Comparison of ENCODE assay signal across 16 mouse cellular contexts in the genomic region with DNA sequence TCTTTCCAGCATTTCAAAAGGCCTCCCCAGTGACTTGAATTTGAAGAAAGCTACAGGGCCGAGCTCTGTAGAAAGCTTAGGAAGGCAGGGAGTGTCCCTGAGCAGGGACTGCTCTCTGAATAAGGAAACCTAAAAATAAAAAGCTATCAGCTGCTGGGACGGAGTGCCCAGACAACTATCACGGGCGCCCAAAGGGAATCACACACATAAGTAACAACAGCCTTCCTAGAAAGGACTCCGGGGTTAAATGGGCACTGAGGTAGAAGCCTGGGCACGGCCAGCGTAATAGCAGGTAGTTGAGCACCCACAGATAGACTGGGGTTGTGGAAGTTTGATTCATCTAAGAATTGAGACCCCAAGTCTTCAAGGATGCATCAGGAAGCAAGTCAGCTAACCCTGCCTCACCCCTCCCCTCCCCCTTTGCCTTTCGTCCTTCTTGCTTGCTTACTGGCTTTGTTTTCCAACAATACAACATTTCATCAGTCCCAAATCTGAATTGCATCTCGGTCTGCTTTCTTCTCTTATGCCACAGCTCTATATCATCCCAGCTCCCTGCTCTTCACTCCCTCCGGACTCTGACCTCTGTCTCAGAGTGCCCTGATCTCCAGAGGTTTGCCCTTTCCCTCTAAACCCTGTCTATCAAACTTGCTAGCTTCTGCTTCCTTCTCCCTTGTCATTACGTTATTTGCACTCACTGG.
DNase-seq lines count a peak whose midpoint lies in the region; ATAC-seq lines count a peak whose summit lies in the region.
"Had no signal": no experiment of that assay in that cellular context is flagged by ENCODE, and none has a peak within 500 bp of the region (broad histone marks: within the 10 kb centered on the region; RNA-seq: fewer than 3 reads in every experiment).

No protein-coding gene starts in this region.

- no peaks in the 10 kb centered on the region for H3K9me3 ChIP-seq in hindbrain, embryonic 11.5 days (ENCODE audit: control insufficient read depth, low read length)
- H3K9me3 ChIP-seq in hindbrain, embryonic 14.5 days (ENCODE audit: control insufficient read depth, low read length): no peaks in the 10 kb centered on the region
- no peaks in the 10 kb centered on the region for H3K9me3 ChIP-seq in heart, embryonic 12.5 days (replicated peaks)
- no peaks in the 10 kb centered on the region for H3K9me3 ChIP-seq in midbrain, embryonic 13.5 days
- H3K9me3 ChIP-seq: embryonic facial prominence, embryonic 13.5 days; limb, embryonic 15.5 days; stomach, embryonic 15.5 days had no signal

- no peak overlapping the region for H3K9ac ChIP-seq in hindbrain, embryonic 11.5 days (ENCODE audit: low read depth, low read length)
- H3K9ac ChIP-seq in hindbrain, embryonic 14.5 days: no peak overlapping the region
- no peak overlapping the region for H3K9ac ChIP-seq in heart, embryonic 12.5 days
- no peak overlapping the region for H3K9ac ChIP-seq in midbrain, embryonic 13.5 days (replicated peaks)
- H3K9ac ChIP-seq: embryonic facial prominence, embryonic 13.5 days; limb, embryonic 15.5 days; stomach, embryonic 15.5 days had no signal

- no peak overlapping the region for H3K27ac ChIP-seq in hindbrain, embryonic 11.5 days (ENCODE audit: low read depth, low read length)
- no peak overlapping the region for H3K27ac ChIP-seq in hindbrain, embryonic 14.5 days
- peak overlapping the region; percentile 69 for H3K27ac ChIP-seq in heart, embryonic 12.5 days (ENCODE audit: poor library complexity, severe bottlenecking)
- H3K27ac ChIP-seq in midbrain, embryonic 13.5 days: no peak overlapping the region
- H3K27ac ChIP-seq: embryonic facial prominence, embryonic 13.5 days; limb, embryonic 15.5 days; stomach, embryonic 15.5 days had no signal

- no peak overlapping the region for H3K4me2 ChIP-seq in hindbrain, embryonic 11.5 days (replicated peaks; ENCODE audit: low read depth, low read length)
- no peak overlapping the region for H3K4me2 ChIP-seq in hindbrain, embryonic 14.5 days (replicated peaks)
- peak overlapping the region; percentile 40; the same call in 1 of the 2 replicates for H3K4me2 ChIP-seq in heart, embryonic 12.5 days
- H3K4me2 ChIP-seq in midbrain, embryonic 13.5 days (replicated peaks): no peak overlapping the region
- H3K4me2 ChIP-seq: embryonic facial prominence, embryonic 13.5 days; limb, embryonic 15.5 days; stomach, embryonic 15.5 days had no signal

- no peak overlapping the region for H3K4me3 ChIP-seq in hindbrain, embryonic 11.5 days (ENCODE audit: low read depth, low read length)
- no peak overlapping the region for H3K4me3 ChIP-seq in hindbrain, embryonic 14.5 days (replicated peaks; ENCODE audit: low read length)
- H3K4me3 ChIP-seq in heart, embryonic 12.5 days: no peak overlapping the region
- no peak overlapping the region for H3K4me3 ChIP-seq in midbrain, embryonic 13.5 days (replicated peaks)
- H3K4me3 ChIP-seq: embryonic facial prominence, embryonic 13.5 days; limb, embryonic 15.5 days; stomach, embryonic 15.5 days had no signal

- DNase-seq in hindbrain, embryonic 11.5 days (ENCODE audit: low spot score): peak; percentile 9
- DNase-seq in hindbrain, embryonic 14.5 days (ENCODE audit: low spot score): no peak
- DNase-seq in embryo, embryonic 11 days: peak; percentile 10
- DNase-seq in adrenal gland, postnatal 14 days: no peak
- no peak for DNase-seq in lung, postnatal 4 days
- DNase-seq: adrenal gland, postnatal 10 days; cerebellum, postnatal 10 days; kidney, postnatal 4 days; thymus, postnatal 25 days had no signal

- H3K27me3 ChIP-seq in hindbrain, embryonic 11.5 days (ENCODE audit: control insufficient read depth, insufficient read depth, low read length): no peaks in the 10 kb centered on the region
- no peaks in the 10 kb centered on the region for H3K27me3 ChIP-seq in hindbrain, embryonic 14.5 days (ENCODE audit: control insufficient read depth, insufficient read depth, low read length)
- no peaks in the 10 kb centered on the region for H3K27me3 ChIP-seq in heart, embryonic 12.5 days (replicated peaks)
- no peaks in the 10 kb centered on the region for H3K27me3 ChIP-seq in midbrain, embryonic 13.5 days
- H3K27me3 ChIP-seq: embryonic facial prominence, embryonic 13.5 days; limb, embryonic 15.5 days; stomach, embryonic 15.5 days had no signal

- H3K4me1 ChIP-seq in hindbrain, embryonic 11.5 days (replicated peaks; ENCODE audit: control insufficient read depth, insufficient read depth, low read length): no peaks in the 10 kb centered on the region
- 0 out of 2 replicates have a peak, but pooled peaks cover 7% of the 10 kb centered on the region for H3K4me1 ChIP-seq in hindbrain, embryonic 14.5 days (replicated peaks; ENCODE audit: control insufficient read depth, insufficient read depth, low read length)
- H3K4me1 ChIP-seq in heart, embryonic 12.5 days (replicated peaks): peaks cover 33% of the 10 kb centered on the region
- H3K4me1 ChIP-seq in midbrain, embryonic 13.5 days (replicated peaks): 0 out of 2 replicates have a peak, but pooled peaks cover 6% of the 10 kb centered on the region
- H3K4me1 ChIP-seq: embryonic facial prominence, embryonic 13.5 days; limb, embryonic 15.5 days; stomach, embryonic 15.5 days had no signal

- peak; percentile 49 for ATAC-seq in hindbrain, embryonic 11.5 days (ENCODE audit: low FRiP score)
- ATAC-seq in hindbrain, embryonic 14.5 days (ENCODE audit: low FRiP score): no peak; the same call in 1 of the 2 replicates
- ATAC-seq in heart, embryonic 12.5 days (ENCODE audit: insufficient number of reproducible peaks, low FRiP score): no peak
- 0 out of 2 replicates have a peak, but pooled peaks have one; percentile 11 for ATAC-seq in midbrain, embryonic 13.5 days
- ATAC-seq: CD4-positive, CD25-positive, alpha-beta regulatory T cell, adult 4 months; intestine, embryonic 16.5 days had no signal

- WGBS in hindbrain, embryonic 11.5 days: 55% methylated on average over 11 of the region's 11 CpGs
- WGBS in hindbrain, embryonic 14.5 days: 62% methylated on average over 11 of the region's 11 CpGs
- WGBS in heart, embryonic 12.5 days: 42% methylated on average over 11 of the region's 11 CpGs
- 62% methylated on average over 11 of the region's 11 CpGs for WGBS in midbrain, embryonic 13.5 days

- H3K36me3 ChIP-seq in hindbrain, embryonic 11.5 days (ENCODE audit: control insufficient read depth, insufficient read depth, low read length): no peaks in the 10 kb centered on the region
- H3K36me3 ChIP-seq in hindbrain, embryonic 14.5 days (replicated peaks; ENCODE audit: control insufficient read depth, insufficient read depth): no peaks in the 10 kb centered on the region
- no peaks in the 10 kb centered on the region for H3K36me3 ChIP-seq in heart, embryonic 12.5 days
- no peaks in the 10 kb centered on the region for H3K36me3 ChIP-seq in midbrain, embryonic 13.5 days
- H3K36me3 ChIP-seq: embryonic facial prominence, embryonic 13.5 days; limb, embryonic 15.5 days; stomach, embryonic 15.5 days had no signal

Comparison
In these comparisons a context has a peak if more than half of its experiments do, and no peak if none do; other contexts are left out.
1. ATAC-seq: peak in hindbrain, embryonic 11.5 days (single experiment) and midbrain, embryonic 13.5 days (single experiment); none in hindbrain, embryonic 14.5 days (single experiment) and heart, embryonic 12.5 days (single experiment).
2. DNase-seq: peak in hindbrain, embryonic 11.5 days (single experiment) and embryo, embryonic 11 days (single experiment); none in hindbrain, embryonic 14.5 days (single experiment), adrenal gland, postnatal 14 days (single experiment) and lung, postnatal 4 days (0 of 2).